28 mouse cellular contexts compared by ENCODE assay signal in the genomic region with DNA sequence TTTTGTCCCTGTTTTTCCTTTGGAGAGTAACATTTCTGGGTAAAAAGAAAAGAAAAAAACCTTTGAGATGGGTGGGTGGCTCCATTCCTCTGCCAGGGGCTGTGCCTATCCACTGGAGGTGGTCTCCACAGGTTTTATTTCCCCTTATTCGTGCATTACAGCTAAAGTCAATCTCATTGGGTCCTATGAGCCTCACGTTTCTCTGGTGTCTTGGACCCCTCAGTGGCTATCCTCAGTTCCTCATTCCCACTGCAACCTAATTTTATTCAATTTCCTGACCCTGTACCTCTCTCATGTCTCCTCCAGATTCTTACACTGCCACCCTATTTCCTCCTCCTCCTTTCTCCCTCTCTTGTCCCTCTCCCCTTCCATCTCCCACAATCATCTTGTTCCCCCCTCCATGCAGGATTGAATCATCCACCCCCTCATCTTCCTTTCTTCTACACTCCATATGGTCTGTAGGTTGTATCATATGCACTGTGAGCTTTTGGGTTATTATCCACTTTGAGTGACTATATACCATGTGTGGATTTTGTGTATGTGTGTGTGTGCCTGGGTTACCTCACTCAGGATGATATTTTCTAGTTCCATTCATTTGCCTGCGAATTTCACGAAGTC. TPM values are rescaled to one million over a fixed set of nuclear protein-coding genes. Genes with fewer than 3 reads are reported as not detected.
A peak's percentile ranks its signal among the peaks of the same experiment; 100 is the strongest.
DNase-seq lines count a peak whose midpoint lies in the region; ATAC-seq lines count a peak whose summit lies in the region.
"Had no signal": no experiment of that assay in that cellular context is flagged by ENCODE, and none has a peak within 500 bp of the region (broad histone marks: within the 10 kb centered on the region; RNA-seq: fewer than 3 reads in every experiment).

No protein-coding gene starts in this region.

- 0 out of 2 replicates have a peak, but pooled peaks have one; percentile 36 for ATAC-seq in common myeloid progenitor, adult 5-6 weeks (replicated peaks; ENCODE audit: low read depth, poor library complexity, severe bottlenecking)
- ATAC-seq in megakaryocyte, adult 5-6 weeks (ENCODE audit: poor library complexity, severe bottlenecking): peak; percentile 39
- no peak for ATAC-seq in forebrain, embryonic 16.5 days
- no peak for ATAC-seq in forebrain, embryonic 14.5 days
- no peak for ATAC-seq in kidney, embryonic 15.5 days (replicated peaks; ENCODE audit: low FRiP score)
- ATAC-seq: forebrain, embryonic 13.5 days; forebrain, postnatal 0 days had no signal

- H3K9ac ChIP-seq in forebrain, embryonic 16.5 days (replicated peaks; ENCODE audit: low read depth, low read length): no peak overlapping the region
- H3K9ac ChIP-seq in forebrain, embryonic 14.5 days (ENCODE audit: low read length): no peak overlapping the region
- no peak overlapping the region for H3K9ac ChIP-seq in kidney, embryonic 15.5 days
- H3K9ac ChIP-seq: embryonic facial prominence, embryonic 12.5 days; forebrain, embryonic 13.5 days; forebrain, postnatal 0 days had no signal

- H3K4me2 ChIP-seq in forebrain, embryonic 16.5 days (ENCODE audit: low read length): no peak overlapping the region
- H3K4me2 ChIP-seq in forebrain, embryonic 14.5 days (ENCODE audit: low read length): no peak overlapping the region
- no peak overlapping the region for H3K4me2 ChIP-seq in kidney, embryonic 15.5 days
- H3K4me2 ChIP-seq: embryonic facial prominence, embryonic 12.5 days; forebrain, embryonic 13.5 days had no signal

- peak; percentile 6 for DNase-seq in right cerebral cortex, adult 18-20 months
- no peak for DNase-seq in right cerebral cortex, postnatal 36 days (ENCODE audit: low spot score in 2 of 2)
- peak; percentile 43 for DNase-seq in telencephalon, adult 2 months (ENCODE audit: low read depth, low spot score)
- DNase-seq in forebrain, embryonic 14.5 days (ENCODE audit: low spot score): no peak
- DNase-seq: adrenal gland, adult 2 months; adrenal gland, postnatal 14 days; adrenal gland, postnatal 36 days; cerebellum, adult 11 months; cerebellum, adult 18-20 months; cerebellum, adult 8-10 months; cerebellum, adult 9-11 months; cerebellum, postnatal 14 days; cerebellum, postnatal 36 days; forebrain, postnatal 0 days had no signal

- H3K36me3 ChIP-seq in forebrain, embryonic 16.5 days (ENCODE audit: control insufficient read depth, insufficient read depth): no peaks in the 10 kb centered on the region
- H3K36me3 ChIP-seq in forebrain, embryonic 14.5 days (ENCODE audit: control insufficient read depth, insufficient read depth, low read length): no peaks in the 10 kb centered on the region
- H3K36me3 ChIP-seq in kidney, embryonic 15.5 days: no peaks in the 10 kb centered on the region
- H3K36me3 ChIP-seq: embryonic facial prominence, embryonic 10.5 days; embryonic facial prominence, embryonic 12.5 days had no signal

- H3K9me3 ChIP-seq in forebrain, embryonic 16.5 days (ENCODE audit: control insufficient read depth, low read length): no peaks in the 10 kb centered on the region
- no peaks in the 10 kb centered on the region for H3K9me3 ChIP-seq in forebrain, embryonic 14.5 days (replicated peaks; ENCODE audit: control insufficient read depth, low read length)
- no peaks in the 10 kb centered on the region for H3K9me3 ChIP-seq in kidney, embryonic 15.5 days (replicated peaks)
- H3K9me3 ChIP-seq: embryonic facial prominence, embryonic 10.5 days; embryonic facial prominence, embryonic 12.5 days; forebrain, embryonic 13.5 days had no signal

- no peak overlapping the region for H3K27ac ChIP-seq in forebrain, embryonic 16.5 days (ENCODE audit: low read length)
- no peak overlapping the region for H3K27ac ChIP-seq in forebrain, embryonic 14.5 days (ENCODE audit: low read depth, low read length)
- no peak overlapping the region for H3K27ac ChIP-seq in kidney, embryonic 15.5 days
- H3K27ac ChIP-seq: embryonic facial prominence, embryonic 10.5 days; embryonic facial prominence, embryonic 12.5 days; forebrain, embryonic 13.5 days had no signal

- no peaks in the 10 kb centered on the region for H3K27me3 ChIP-seq in forebrain, embryonic 16.5 days (replicated peaks; ENCODE audit: control insufficient read depth, insufficient read depth, low read length)
- H3K27me3 ChIP-seq in forebrain, embryonic 14.5 days (replicated peaks; ENCODE audit: control insufficient read depth, insufficient read depth, low read length): no peaks in the 10 kb centered on the region
- H3K27me3 ChIP-seq in kidney, embryonic 15.5 days: no peaks in the 10 kb centered on the region
- H3K27me3 ChIP-seq: embryonic facial prominence, embryonic 12.5 days; forebrain, embryonic 13.5 days had no signal

- H3K4me1 ChIP-seq in forebrain, embryonic 16.5 days (replicated peaks; ENCODE audit: control insufficient read depth, insufficient read depth, low read length): no peaks in the 10 kb centered on the region
- no peaks in the 10 kb centered on the region for H3K4me1 ChIP-seq in forebrain, embryonic 14.5 days (ENCODE audit: control insufficient read depth, insufficient read depth, low read length)
- H3K4me1 ChIP-seq in kidney, embryonic 15.5 days: no peaks in the 10 kb centered on the region
- H3K4me1 ChIP-seq: embryonic facial prominence, embryonic 10.5 days; embryonic facial prominence, embryonic 12.5 days; forebrain, embryonic 13.5 days had no signal

- 88% methylated on average over 4 of the region's 4 CpGs for WGBS in forebrain, embryonic 16.5 days
- WGBS in forebrain, embryonic 14.5 days: 80% methylated on average over 4 of the region's 4 CpGs
- WGBS in kidney, embryonic 15.5 days: 85% methylated on average over 4 of the region's 4 CpGs

- no peak overlapping the region for H3K4me3 ChIP-seq in forebrain, embryonic 16.5 days (replicated peaks; ENCODE audit: low read length)
- no peak overlapping the region for H3K4me3 ChIP-seq in forebrain, embryonic 14.5 days (ENCODE audit: low read depth, low read length)
- no peak overlapping the region for H3K4me3 ChIP-seq in kidney, embryonic 15.5 days (replicated peaks)
- H3K4me3 ChIP-seq: embryonic facial prominence, embryonic 10.5 days; embryonic facial prominence, embryonic 12.5 days; forebrain, embryonic 13.5 days had no signal

RNA-seq across cellular contexts. Expression of gene Atp6v1g3, which starts 17.3 kb away (rescaled TPM):
- not detected in 2 replicates for total RNA-seq in common myeloid progenitor, adult 5-6 weeks (2017)
- total RNA-seq in megakaryocyte, adult 5-6 weeks (2015): not detected in 2 replicates
- total RNA-seq in megakaryocyte, adult 5-6 weeks (2017): 0.65 TPM in 1 of 2 replicates, not detected in the other
- polyA plus RNA-seq in forebrain, embryonic 16.5 days (2015; fragmentation: Nextera tagmentation; extraction: Ambion mirVana): not detected in 2 replicates
- not detected in 2 replicates for polyA plus RNA-seq in forebrain, embryonic 14.5 days (2014; fragmentation: Nextera tagmentation; extraction: Ambion mirVana)
- polyA plus RNA-seq in kidney, embryonic 15.5 days (2015; fragmentation: Nextera tagmentation; extraction: Ambion mirVana): 2.6 and 3.1 TPM in 2 replicates
- total RNA-seq: adrenal gland, adult 2 months; adrenal gland, postnatal 14 days; adrenal gland, postnatal 36 days; ES-E14; forebrain, postnatal 0 days; MEL had no signal
- polyA plus RNA-seq: adrenal gland, adult 2 months; brain, embryonic 14.5 days; C2C12; cortical plate, adult 2 months; embryonic facial prominence, embryonic 10.5 days; forebrain, embryonic 11.5 days; forebrain, embryonic 13.5 days; forebrain, postnatal 0 days; frontal cortex, adult 2 months had no signal

Comparison
In these comparisons a context has a peak if more than half of its experiments do, and no peak if none do; other contexts are left out.
1. DNase-seq: peak in right cerebral cortex, adult 18-20 months (single experiment) and telencephalon, adult 2 months (single experiment); none in right cerebral cortex, postnatal 36 days (0 of 2) and forebrain, embryonic 14.5 days (single experiment).
2. ATAC-seq: peak in common myeloid progenitor, adult 5-6 weeks (single experiment) and megakaryocyte, adult 5-6 weeks (single experiment); none in forebrain, embryonic 16.5 days (single experiment), forebrain, embryonic 14.5 days (single experiment) and kidney, embryonic 15.5 days (single experiment).